Mouse (Mus musculus) telencephalon, adult 2 months (tissue): ENCODE measurements around the gene Gm14085.
"Not testable (repeated sequence)": the region's sequence is repeated elsewhere in the genome, so short reads cannot be mapped to it uniquely, and the experiment has no call there.

Source experiments
- DNase-seq: peaks from one replicate; pipeline ENCODE4 v3.0.0-alpha.2; 2011; ENCODE audit warnings: low read depth, low spot score

Gm14085 gene

DNA sequence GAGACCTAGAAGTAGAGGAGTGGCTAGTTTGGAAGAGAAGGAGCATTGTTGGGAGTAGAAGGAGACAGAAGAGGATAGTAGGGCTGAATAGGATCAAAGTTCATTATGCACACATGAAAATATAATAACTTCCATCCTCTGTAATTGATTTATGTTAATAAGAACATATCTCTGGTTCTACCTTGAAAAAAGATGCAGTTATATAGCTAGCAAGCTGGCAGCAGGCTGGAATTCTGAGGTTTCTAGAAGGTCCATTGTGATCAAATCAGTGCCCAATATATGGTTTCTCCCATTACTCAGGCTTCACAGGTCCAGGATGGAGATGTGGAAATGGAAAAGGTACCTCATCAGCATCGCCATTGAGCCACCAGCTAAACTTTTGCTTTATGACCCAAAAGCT, at the start of gene Gm14085:
Gene Gm14085 (plus strand): TSS at position 301 of the 400 bp plus-strand sequence.
- no peak for DNase-seq

DNA sequence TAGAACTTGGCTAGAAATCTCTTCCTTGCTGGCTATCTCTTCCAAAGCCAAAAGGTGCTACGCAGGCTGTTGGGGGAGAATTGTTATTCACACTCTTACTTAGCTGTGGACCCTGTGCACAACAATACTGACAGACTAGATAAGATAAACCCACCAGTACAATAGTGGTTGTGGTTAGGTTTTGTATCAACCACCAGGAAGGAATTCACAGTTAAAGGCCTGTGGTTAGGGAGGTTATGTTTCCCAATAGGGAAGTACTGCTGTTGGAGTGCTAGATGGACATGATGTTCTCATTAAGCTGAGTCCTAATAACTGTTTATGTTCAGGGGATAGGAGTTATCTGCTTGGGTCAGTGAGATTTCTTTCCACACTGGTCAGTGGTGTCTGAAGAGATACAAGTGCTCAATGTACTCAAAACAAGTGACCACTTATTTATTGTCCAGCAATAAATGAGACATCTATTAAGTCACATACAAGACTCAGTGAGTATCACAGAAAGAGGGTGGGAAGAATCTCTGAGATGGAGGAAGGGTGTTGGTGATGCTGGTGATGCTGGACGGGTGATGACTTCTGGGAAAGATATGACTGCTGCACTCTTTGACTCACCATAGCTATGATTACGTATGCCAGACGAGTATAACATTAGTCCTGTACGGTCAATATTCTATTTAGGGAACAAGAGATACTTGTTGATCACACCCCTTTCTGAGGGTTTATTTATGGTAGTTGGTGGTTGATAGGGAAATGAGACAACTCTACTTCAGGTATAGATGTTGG, 45.8 kb upstream of the Gm14085 start:
- DNase-seq, result not testable (repeated sequence)

DNA sequence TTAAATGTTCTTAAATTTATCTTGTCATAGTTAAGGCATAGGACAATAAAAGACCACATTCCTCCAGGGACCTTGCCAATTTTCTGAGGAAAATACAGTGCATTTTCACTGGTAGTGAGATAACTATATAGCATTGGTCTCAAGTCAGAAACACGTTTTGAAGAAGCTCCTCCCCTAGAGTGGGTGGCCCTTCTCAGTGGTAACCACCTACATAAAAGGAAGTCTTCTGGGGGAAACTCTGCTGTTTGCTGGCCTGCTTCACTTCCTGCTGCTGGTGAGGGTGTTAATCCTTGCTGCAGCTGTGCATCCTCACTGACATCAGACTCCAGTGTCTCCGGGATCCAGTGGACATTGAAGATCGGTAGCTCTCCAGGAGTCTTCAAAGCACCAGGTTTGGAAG, 44.2 kb upstream of the Gm14085 start:
- DNase-seq, result not testable (repeated sequence)

DNA sequence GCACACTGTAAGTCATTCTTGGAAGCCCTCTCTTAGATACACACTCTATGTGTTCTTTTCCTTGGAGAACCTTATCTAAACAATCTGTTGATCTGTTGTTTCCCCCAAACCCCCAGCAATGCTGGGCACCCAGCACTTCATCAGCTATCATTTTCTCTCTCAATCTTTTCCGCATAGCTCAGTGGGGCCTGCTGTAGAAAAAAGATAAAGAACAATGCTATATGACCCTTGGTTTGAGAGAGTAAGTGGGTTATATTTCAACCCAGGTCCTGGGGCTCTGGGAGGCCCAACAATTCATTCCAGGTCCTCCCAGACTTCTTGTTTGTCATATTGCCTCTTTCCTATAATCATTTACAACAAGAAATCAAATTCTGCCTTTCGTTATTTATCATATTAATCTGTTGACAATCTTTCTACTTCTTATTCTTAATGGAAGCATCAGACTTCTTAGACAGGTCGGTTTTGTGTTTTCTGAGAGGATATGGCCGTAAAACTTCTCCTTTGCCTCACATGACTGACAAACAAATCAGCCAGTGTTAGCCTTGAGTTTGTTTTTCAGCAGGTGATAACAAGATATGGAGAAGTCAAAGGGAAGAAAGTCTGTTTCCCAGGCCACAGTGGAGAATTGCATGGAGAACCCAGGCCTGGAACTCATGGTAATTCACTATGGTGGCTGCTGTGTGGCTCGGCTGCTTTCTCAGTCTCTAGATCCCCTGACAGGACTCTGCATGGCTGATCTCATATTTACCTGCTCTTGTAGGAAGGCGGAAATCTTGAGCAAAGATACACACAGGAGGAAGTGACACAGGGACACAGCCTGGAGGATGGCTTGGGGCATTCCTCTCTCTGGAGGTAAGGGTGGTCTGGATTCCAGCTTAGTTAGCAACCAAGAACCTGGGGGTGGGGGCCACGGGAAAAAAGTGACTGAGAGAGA, 43.5 kb upstream of the Gm14085 start:
- DNase-seq, result no peak

DNA sequence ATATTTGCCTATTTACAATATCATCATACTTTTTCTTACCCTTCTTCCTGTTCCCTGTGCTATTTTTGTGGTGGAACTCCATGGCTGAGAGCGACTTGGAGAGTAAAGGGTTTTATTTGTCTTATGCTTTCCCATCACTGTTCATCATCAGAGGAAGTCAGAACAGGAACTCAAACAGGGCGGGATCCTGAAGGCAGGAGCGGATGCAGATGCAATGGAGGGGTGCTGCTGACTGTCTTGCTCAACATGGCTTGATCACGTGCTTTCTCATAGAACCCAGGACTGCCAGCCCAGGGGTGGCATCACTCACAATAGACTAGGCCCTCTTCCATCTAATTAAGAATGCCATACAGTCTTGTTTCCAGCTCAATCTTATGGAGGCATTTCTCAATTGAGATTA, 34.4 kb upstream of the Gm14085 start:
- no peak for DNase-seq

DNA sequence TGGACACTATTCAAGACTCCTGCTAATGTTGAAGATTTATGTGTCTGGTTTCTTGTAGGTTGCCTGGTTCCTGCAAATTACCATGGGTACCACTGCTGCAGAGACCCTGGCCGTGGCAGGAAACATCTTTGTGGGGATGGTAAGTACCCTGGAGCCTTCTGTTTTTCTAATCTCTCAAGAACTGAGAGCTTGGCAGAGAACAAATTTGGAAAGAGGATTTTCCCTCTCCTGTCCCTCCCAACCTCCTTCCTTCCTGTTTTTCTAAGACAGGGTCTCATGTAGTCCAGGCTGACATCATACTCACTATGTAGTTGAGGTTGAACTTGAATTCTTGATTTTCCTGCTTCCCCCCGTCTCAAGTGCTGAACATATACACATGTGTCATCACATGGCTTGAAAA, 32.3 kb upstream of the Gm14085 start:
- no peak for DNase-seq

DNA sequence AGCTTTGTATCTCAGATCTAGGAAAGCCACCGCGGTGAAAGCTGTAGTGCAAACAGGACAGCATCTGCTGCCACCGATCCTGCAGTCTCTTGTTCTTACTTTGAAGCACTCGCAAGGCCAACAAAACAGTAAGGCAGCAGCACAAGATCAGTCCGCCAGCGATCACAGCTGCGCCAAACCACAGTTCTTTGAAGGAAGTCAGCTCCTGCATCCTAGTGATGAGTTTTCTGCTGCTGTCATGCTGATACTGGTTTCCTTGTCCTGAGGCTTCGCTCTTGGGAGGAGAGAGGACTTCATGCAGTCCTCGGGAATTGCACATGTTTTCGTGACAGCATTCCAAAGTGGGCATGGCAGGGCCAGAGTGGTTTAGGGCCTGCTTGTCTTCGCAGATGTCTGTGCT, 17.8 kb upstream of the Gm14085 start:
- no peak for DNase-seq

DNA sequence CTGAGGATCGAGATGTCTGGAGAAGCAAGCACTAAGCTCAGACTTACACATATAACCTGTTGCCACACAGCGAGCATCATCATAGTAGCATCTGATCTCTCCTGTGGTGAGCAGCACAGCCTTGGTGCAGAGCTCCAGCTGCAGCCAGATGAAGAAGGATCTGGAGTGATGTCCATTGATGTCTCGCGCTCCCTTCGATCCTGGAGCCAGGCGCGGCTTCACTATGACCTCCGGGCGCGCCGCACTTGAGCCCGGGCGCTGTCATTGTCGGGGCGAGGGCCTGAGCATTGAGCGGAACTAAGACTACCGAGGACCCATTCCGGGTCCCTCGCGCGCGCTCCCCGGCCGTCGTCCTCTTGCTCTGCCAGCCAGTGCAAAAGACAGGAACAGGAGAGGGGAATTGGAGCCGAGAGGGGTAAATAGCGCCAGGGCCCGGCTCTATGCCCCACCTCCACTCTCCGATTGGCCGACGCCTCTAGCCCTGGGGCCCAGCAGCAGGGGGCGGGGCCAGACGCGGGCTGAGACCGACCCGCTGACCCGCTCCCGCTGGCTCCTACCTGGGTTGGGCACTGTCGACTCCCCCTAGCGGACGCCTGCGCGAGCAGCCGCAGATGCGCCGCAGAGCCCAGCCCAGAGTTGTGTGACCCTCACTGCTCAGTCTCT, 17.3 kb upstream of the Gm14085 start:
- peak; percentile 60 for DNase-seq

DNA sequence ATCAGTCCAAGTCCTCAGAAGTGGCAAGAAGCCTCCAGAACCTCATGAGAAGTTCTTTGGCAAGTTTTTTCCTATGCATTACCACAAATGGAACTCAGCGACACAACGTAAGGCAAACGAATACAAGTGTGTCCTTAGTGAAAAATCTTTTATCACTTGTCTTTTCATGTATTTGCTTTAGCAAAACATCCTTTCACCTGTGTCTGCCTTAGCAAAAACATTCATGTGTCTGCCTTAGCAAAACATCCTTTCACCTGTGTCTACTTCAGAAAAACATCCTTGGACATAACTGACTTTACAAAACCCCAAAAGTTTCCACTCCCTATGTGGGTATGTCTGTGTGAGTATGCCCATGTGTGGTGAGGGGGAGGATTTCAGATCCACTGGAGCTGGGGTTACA, 15.5 kb upstream of the Gm14085 start:
- DNase-seq, result no peak

DNA sequence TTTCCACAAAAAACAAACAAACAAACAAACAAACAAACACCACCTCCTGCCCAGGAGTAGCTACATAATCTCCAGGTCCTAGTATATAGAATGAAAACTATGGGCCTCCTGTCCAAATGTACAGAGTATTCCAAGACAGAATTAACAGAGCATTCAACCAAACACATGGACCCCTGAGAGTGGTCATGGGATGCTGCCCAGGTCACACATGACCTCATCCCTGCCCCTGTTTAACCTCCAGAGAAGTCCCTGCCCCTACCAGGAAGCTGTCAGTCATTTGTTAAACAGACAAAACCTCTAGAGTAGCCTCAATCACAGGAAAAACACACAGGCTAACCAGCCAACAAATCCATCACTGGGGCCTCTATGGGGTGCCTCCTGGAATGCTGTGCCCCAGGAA, 8.2 kb upstream of the Gm14085 start:
- DNase-seq, result no peak

DNA sequence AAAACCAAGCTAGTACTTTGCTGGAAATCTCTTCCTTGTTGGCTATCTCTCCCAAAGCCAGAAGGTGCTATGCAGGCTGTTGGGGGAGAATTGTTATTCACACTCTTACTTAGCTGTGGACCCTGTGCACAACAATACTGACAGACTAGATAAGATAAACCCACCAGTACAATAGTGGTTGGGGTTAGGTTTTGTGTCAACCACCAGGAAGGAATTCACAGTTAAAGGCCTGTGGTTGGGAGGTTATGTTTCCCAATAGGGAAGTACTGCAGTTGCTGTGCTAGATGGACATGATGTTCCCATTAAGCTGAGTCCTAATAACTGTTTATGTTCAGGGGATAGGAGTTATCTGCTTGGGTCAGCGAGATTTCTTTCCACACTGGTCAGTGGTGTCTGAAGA, 954 bp upstream of the Gm14085 start:
- DNase-seq, result not testable (repeated sequence)

DNA sequence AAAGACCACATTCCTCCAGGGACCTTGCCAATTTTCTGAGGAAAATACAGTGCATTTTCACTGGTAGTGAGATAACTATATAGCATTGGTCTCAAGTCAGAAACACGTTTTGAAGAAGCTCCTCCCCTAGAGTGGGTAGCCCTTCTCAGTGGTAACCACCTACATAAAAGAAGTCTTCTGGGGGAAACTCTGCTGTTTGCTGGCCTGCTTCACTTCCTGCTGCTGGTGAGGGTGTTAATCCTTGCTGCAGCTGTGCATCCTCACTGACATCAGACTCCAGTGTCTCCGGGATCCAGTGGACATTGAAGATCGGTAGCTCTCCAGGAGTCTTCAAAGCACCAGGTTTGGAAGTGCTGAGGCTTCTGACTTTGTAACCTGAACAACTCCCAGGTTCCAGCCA, 913 bp downstream of the Gm14085 start:
- not testable (repeated sequence) for DNase-seq

DNA sequence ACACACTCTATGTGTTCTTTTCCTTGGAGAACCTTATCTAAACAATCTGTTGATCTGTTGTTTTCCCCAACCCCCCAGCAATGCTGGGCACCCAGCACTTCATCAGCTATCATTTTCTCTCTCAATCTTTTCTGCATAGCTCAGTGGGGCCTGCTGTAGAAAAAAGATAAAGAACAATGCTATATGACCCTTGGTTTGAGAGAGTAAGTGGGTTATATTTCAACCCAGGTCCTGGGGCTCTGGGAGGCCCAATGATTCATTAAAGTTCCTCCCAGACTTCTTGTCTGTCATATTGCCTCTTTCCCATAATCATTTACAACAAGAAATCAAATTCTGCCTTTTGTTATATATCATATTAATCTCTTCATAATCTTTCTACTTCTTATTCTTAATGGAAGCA, 1.4 kb downstream of the Gm14085 start:
- not testable (repeated sequence) for DNase-seq

DNA sequence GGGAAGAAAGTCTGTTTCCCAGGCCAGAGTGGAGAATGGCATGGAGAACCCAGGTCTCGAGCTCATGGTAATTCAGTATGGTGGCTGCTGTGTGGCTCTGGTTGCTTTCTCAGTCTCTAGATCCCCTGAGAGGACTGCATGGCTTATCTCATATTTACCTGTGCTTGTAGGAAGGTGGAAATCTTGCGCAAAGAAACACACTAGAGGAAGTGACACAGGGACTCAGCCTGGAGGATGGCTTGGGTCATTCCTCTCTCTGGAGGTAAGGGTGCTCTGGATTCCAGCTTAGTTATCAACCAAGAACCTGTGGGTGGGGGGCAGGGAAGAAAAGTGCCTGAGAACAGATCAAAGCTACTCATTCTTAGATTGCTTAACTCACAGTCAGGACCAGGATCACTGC, 1.9 kb downstream of the Gm14085 start:
- no peak for DNase-seq

DNA sequence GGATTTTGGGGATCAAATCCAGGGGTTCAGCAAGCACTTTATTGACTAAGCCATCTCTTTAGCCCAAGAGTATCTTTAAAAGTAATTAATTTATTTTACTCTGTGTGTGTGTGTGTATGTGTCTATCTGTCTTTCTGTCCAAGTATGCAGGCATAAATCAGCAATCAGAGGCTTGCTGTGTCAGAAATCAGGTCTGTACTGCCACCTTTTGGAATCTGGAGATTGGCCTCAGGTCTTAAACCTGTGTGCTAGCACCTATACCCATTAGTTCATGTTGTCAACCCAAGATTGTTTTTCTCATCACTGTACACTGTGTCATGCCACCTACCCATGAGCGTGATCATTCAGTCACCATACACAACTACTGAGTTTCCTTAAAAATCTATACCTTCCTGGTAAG, 45.0 kb downstream of the Gm14085 start:
- DNase-seq, result not testable (repeated sequence)

DNA sequence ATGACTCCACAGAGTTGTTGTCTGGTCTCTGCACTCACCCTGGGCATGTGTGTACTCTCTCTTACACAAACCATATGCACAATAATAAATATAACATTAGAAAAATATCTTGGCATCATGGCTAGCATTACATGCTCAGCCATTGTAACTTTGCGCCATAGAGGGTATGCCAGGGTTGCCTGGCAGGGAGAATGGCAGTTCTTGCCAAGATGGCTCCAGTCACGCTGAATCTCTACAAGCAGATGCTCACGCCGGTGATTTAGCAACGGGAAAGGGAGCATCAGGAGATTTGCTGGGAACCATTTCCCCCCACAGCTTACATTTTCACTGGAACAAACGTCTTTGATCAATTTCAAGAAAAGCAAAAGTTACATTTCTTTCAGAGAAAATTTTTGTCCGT, 46.5 kb downstream of the Gm14085 start:
- peak; percentile 22 for DNase-seq

DNA sequence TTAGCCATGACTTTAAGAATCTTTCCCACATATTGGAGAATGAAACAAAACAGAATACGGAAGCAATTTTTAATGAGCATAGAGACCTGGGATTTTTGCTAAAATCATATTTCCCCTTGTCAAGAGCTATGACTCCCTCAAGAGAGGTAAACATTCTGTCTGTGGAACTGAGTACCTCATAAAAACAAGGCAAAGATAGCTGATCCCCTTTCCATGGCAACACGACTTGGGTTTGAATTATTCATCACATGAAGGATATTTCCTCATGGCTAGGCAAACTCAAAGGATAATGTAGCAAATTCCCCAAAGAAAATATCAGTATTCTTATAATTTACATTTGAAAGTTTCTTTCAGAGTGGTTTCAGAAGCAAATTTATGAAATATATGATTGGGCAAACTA, 47.0 kb downstream of the Gm14085 start:
- DNase-seq, result no peak

DNA sequence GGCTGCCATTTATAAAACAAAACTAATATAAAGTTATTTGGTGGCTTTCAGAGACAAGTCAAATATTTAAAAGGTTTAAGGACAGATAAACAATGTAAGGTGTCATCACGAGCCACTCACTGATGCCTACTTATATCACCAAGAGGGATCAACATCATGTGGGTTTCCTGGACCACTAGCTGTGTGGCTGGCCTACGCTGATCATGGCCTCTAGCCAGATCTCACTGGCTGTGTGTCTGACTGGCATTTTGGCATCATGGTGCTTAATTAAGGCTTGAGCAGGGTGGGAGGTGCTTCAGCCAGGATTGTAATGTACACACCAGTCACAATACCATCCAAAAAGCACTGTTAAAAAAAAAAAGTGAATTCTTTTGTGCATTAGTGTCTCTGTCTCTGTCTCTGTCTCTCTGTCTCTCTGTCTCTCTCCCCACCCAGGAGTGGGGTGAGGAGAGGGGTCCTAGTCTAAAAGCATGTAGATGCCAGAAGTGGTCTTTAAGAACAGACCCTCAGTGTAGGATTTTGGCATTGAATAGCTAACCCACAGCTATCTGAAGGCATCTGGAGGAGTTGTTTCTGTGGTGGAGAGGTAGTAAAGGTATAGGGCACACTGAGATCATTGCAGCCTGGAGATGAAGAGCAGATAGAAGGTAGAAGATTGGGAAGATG, 47.5 kb downstream of the Gm14085 start:
- DNase-seq, result no peak

DNA sequence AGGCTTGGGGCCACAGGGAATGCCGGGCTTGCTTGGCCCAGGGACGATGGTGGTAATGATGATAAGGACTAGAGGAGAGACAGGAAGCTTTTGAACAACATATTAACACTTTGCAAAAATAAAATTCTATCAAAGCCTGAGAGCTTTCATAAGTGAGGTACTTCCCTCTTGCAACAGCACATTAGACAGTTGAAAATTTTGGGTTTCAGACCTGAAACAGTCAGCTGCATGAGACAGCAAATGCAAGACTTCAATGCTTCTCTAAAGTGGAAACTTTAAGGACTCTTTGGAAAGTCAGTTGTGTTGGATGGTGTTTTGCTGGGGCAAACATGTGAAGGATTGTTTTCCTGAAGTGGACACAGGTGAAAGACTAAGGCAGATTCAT, 48.1 kb downstream of the Gm14085 start:
- DNase-seq, result no peak

DNA sequence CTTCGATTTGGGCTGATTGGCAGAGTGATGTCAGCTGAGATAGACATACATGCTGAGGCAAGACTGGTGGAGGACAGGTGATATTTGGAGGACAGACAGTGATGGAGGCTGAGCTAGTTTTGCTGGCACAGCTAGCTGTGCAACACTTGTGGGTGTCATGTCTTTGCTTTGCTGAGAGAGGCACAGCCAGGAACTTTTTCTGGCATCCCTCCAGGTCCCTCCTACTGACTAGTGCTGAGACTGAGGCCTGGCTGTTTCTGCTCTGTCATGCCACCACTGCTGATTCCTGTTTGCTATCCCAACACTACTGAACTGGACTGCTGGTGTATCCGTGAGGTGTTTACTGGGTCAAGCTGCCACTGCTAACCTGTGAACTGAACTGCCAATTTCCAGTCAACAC, 48.6 kb downstream of the Gm14085 start:
- DNase-seq, result peak; percentile 57

DNA sequence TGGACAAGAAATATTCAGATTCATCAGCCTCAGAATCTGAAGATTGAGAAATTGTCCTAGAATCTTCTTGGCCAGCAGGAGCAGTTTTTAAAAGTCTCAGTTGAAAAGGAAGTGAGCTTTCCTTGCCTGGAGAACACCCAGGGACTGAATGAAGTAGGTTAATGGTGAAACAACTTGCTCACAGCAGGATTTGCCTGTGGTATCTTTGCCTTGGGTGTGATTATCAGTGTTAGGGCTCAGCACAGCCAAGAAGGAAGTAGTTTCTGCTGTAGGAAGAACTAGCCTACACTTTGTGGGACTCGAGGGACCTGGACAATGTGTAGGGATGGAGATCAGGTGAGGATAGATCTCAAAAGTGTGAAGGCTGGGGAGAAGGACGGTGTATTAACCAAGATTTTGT, 49.9 kb downstream of the Gm14085 start:
- no peak for DNase-seq

DNA sequence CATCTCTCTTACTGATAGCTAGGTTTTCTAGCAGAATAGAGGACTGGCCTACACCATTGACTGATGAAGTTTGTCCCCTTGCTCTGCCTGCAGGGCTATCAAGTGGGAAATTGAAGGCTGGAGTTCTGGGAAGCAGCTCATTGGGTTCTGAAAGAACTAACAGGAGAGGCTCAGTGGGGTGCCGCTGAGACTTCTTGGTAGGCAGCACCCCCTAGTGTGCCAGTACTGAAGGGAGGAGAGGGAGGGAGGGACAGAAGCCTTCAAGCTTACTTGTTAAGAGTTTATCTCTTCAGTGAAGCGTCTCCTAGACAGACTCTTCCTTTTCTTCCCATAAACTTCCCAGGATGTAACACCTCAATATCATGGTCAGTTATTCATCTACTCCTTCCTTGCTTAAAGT, 73.6 kb downstream of the Gm14085 start:
- peak; percentile 57 for DNase-seq
